Mouse (Mus musculus) hindbrain, embryonic 13.5 days (tissue): ENCODE results near the gene Pgf. TPM values are rescaled to one million over a fixed set of nuclear protein-coding genes. Genes with fewer than 3 reads are reported as not detected.

Source experiments
- ATAC-seq: fragments of 200-750 bp; cut with Nextera tagmentation; 2 replicates; pipeline ENCODE4 v1.8.0; 2017; ENCODE audit warnings: moderate TSS enrichment; ENCODE audit not compliant: low FRiP score
- H3K27ac ChIP-seq: fragments of 300-500 bp; sonication (generic); 2 replicates; pipeline ENCODE4 v1.5.1; 2015; ENCODE audit warnings: inconsistent platforms, mild to moderate bottlenecking, moderate library complexity
- H3K27me3 ChIP-seq: fragments of 300-500 bp; sonication (generic); 2 replicates; pipeline ENCODE4 v1.6.1; 2015; ENCODE audit warnings: mild to moderate bottlenecking, inconsistent platforms
- H3K36me3 ChIP-seq: fragments of 300-500 bp; sonication (generic); 2 replicates; pipeline ENCODE4 v1.6.1; 2015; ENCODE audit warnings: mild to moderate bottlenecking, inconsistent platforms
- H3K4me1 ChIP-seq: fragments of 300-500 bp; sonication (generic); replicated peaks from 2 replicates; pipeline ENCODE4 v1.6.1; 2015; ENCODE audit warnings: inconsistent platforms
- H3K4me2 ChIP-seq: fragments of 300-500 bp; sonication (generic); 2 replicates; pipeline ENCODE4 v1.6.1; 2015; ENCODE audit warnings: inconsistent platforms, mild to moderate bottlenecking, moderate library complexity
- H3K4me3 ChIP-seq: fragments of 300-500 bp; sonication (generic); 2 replicates; pipeline ENCODE4 v1.5.1; 2015; ENCODE audit warnings: mild to moderate bottlenecking, inconsistent platforms
- H3K9ac ChIP-seq: fragments of 300-500 bp; sonication (generic); 2 replicates; pipeline ENCODE4 v1.6.1; 2015; ENCODE audit warnings: mild to moderate bottlenecking, inconsistent platforms
- H3K9me3 ChIP-seq: fragments of 300-500 bp; sonication (generic); 2 replicates; pipeline ENCODE4 v1.6.1; 2016; ENCODE audit warnings: inconsistent platforms
- WGBS: fragments of 180-500 bp; shearing (Covaris S2); methylation state at CpG from one replicate; pipeline ENCODE4 v1.1.7; 2015; 5-methylcytosine and 5-hydroxymethylcytosine counted together
- polyA plus RNA-seq: library from polyadenylated mRNA; unstranded; fragments of >200 nt; fragmentation: Nextera tagmentation; extraction: Ambion mirVana; gene quantifications from 2 replicates; pipeline ENCODE4 v1.2.1, GENCODE M21; 2015

Gene Pgf
- polyA plus RNA-seq, 1 experiment from 2014 or later = 7.5 TPM

DNA sequence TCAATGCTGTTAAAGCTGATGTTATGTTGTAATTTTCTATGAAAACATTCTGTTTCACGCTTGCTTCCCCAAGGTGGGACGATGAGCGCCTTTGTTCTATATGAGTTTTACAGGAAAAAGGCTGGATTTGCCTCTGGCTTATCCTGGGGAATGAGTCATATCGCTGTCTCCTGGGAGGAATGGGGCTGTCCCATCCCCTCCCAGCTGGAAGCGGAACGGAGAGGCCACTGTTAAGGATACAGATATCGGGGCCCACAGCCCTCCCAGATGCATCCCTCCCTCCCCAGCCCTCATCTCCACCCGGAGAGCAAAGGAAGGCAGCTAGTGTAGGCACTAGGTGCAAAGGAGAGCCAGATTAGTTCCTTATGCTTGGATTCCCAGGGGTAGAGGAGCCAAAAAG, 8.2 kb upstream of the Pgf start:
- peaks cover 22% of the 10 kb centered on the region for H3K27me3 ChIP-seq
- H3K4me2 ChIP-seq = no peak overlapping the region
- 73% methylated on average over 8 of the region's 8 CpGs for WGBS
- H3K9me3 ChIP-seq = no peaks in the 10 kb centered on the region
- no peak overlapping the region for H3K4me3 ChIP-seq
- H3K27ac ChIP-seq = no peak overlapping the region
- no peak overlapping the region for H3K9ac ChIP-seq
- H3K36me3 ChIP-seq = no peaks in the 10 kb centered on the region
- H3K4me1 ChIP-seq = peaks cover 21% of the 10 kb centered on the region
- no peak for ATAC-seq

DNA sequence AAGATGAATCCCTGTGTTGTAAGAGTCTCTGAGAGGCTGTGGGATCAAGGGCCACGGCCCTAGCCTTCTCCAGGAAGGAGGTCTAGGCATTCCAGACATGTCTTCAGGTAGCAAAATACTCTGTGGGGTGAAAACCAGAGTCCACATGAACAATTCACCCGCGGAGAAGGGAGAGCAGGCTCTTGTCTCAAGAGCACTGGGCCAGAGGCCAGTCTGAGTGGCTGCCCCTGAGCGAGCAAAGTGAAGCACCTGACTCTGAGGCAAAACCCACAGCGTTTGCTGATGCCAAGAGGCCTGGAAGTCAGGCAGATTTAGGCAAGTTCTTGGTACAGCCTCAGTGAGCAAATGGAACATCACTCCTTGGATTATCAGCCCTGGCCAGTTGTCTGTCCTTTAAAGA, 6.5 kb upstream of the Pgf start:
- H3K27ac ChIP-seq = no peak overlapping the region
- H3K4me1 ChIP-seq = peaks cover 21% of the 10 kb centered on the region
- WGBS = 73% methylated on average over 5 of the region's 5 CpGs
- no peak for ATAC-seq
- no peaks in the 10 kb centered on the region for H3K36me3 ChIP-seq
- no peaks in the 10 kb centered on the region for H3K9me3 ChIP-seq
- H3K4me3 ChIP-seq = no peak overlapping the region
- peaks cover 34% of the 10 kb centered on the region for H3K27me3 ChIP-seq
- H3K4me2 ChIP-seq = no peak overlapping the region
- H3K9ac ChIP-seq = no peak overlapping the region

DNA sequence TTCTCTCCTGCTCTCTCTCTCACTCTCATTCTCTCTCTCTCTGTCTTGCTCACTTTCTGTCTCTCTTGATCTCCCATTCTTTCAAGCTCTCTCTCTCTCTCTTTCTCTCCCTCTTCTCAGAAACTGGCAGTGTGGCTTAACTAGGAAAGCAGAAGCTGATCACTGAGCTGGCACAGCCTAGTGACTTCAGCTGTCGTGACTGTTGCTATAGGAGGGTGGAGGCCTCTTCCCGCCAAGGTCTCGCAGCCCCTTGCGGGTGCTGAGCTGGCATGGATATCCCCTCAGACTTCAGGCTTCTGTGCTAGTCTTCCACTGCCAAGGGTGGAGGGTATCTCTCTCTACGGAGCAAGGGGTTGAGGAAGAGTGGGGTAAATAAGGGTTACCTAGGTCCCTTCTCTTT, 5.3 kb upstream of the Pgf start:
- H3K4me1 ChIP-seq = peaks cover 21% of the 10 kb centered on the region
- no peak overlapping the region for H3K4me3 ChIP-seq
- no peak overlapping the region for H3K4me2 ChIP-seq
- WGBS = 65% methylated on average over 5 of the region's 5 CpGs
- no peaks in the 10 kb centered on the region for H3K9me3 ChIP-seq
- H3K27ac ChIP-seq = no peak overlapping the region
- no peak for ATAC-seq
- H3K9ac ChIP-seq = no peak overlapping the region
- H3K27me3 ChIP-seq = peaks cover 46% of the 10 kb centered on the region
- no peaks in the 10 kb centered on the region for H3K36me3 ChIP-seq

DNA sequence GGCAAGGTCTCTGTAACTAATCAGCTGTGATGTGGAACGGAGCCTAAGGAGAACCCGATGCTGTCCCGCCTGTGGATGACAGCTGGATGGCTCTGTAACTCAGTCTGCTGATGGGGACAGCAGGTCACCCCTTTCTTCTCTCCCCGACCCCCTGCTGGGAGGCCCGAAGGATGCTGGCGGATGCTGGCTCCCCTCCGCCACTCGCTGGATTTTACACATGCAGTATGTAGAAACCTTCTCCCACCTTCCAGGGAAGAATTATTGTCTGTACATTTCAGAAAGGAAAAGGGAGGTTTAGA, 4.7 kb upstream of the Pgf start:
- 5% methylated on average over 8 of the region's 8 CpGs for WGBS
- no peaks in the 10 kb centered on the region for H3K9me3 ChIP-seq
- H3K36me3 ChIP-seq = no peaks in the 10 kb centered on the region
- peaks cover 25% of the 10 kb centered on the region for H3K4me1 ChIP-seq
- no peak overlapping the region for H3K27ac ChIP-seq
- ATAC-seq = no peak
- H3K9ac ChIP-seq = peak overlapping the region; percentile 29; the same call in 1 of the 2 replicates
- peaks cover 52% of the 10 kb centered on the region for H3K27me3 ChIP-seq
- peak overlapping the region; percentile 16 for H3K4me2 ChIP-seq
- no peak overlapping the region for H3K4me3 ChIP-seq

DNA sequence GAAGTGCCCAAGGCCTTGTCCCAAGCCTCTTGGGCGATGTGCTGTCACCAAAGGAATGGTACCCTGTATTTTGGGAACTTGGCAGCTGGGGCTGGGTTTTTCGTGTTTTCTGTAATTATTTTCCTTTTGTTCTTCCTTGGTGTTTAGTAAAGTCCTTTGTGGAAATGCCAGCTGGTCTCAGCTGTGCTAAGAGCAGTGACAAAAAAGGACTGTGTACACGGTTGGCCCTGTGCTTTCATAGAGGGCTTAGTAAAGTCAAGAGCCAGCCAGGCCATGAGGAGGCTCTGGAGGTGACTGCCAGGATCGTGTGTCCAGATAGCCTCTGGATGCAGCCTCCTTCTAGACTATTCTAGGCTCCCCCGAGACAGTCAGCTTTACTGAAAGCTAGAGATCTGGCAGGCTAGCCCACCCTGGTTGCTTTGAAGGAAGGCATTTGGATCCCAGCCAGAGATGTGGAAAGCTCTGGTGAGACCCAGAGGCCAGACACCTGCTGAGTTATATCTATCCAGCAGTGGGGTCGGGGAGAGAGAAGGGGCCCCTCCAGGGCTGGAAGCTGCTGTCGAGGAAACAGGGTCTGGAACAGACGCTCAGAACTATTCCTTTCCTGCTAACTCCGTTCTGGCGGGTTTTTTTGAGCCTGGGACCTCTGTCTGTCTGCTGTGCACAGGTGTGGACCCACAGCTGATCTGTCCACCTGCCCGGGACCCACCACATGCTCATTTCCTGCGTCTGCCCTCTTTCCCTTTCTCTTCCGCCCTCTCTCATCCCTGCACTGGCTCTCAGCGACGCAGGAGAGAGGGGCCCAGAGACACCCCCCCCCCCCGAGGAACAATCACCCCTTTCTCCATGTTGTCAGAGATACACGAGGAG, 4.1 kb upstream of the Pgf start:
- ATAC-seq = no peak
- 20% methylated on average over 15 of the region's 17 CpGs for WGBS
- Histone ChIP-seq H3K27ac (no peak overlapping the region), H3K4me3 (no peak overlapping the region), H3K4me2 (peak overlapping the region; percentile 16), H3K4me1 (peaks cover 31% of the 10 kb centered on the region), H3K9me3 (no peaks in the 10 kb centered on the region), H3K9ac (peak overlapping the region; percentile 29), H3K36me3 (no peaks in the 10 kb centered on the region), H3K27me3 (peaks cover 54% of the 10 kb centered on the region)

GRCm38 (mm10) chr12:85178294-85178693, 704 bp upstream of the Pgf start:
- Histone ChIP-seq H3K36me3 (no peaks in the 10 kb centered on the region), H3K27ac (no peak overlapping the region), H3K9me3 (no peaks in the 10 kb centered on the region), H3K4me3 (no peak overlapping the region), H3K4me1 (peaks cover 58% of the 10 kb centered on the region), H3K9ac (no peak overlapping the region), H3K4me2 (no peak overlapping the region), H3K27me3 (peaks cover 53% of the 10 kb centered on the region)
- ATAC-seq = no peak
- WGBS = 62% methylated on average over 2 of the region's 2 CpGs

DNA sequence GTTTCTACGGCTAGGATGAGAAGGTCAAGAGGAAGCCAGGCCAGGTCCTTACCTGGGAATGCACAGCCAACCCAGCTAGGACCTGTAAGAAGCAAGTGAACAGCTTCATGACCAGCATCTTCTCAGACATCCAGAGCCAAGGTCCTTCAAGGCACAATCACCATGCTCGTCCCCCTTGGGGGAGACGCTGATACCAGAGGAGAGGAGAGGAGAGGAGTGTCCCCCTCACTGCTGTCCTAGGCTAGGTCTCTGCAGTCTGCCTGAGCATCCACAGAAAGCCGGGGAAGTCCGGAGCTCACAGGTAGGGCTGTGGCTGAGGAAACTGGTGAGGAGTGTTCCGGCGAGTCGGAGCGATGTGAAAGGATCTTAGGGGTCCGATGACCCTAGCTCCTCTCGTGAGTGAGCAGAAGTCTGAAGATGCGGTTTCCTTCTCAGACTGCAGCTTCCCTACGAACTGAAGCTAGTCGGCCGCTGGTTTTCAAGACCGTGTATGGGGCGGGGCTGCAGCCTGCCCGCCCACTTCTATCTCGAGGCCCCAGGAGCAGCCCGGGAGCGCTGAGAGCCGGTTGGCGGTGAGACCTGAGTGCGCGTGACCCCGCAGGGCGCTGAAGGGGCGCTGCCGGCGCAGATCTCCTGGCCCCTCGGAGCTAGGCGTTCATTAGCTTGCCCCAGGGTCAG, 605 bp downstream of the Pgf start:
- Histone ChIP-seq H3K4me2 (peak overlapping the region; percentile 57), H3K4me3 (peak overlapping the region; percentile 30), H3K9ac (peak overlapping the region; percentile 60), H3K4me1 (peaks cover 47% of the 10 kb centered on the region), H3K9me3 (no peaks in the 10 kb centered on the region), H3K36me3 (no peaks in the 10 kb centered on the region), H3K27ac (no peak overlapping the region), H3K27me3 (peaks cover 49% of the 10 kb centered on the region)
- WGBS = 4% methylated on average over 32 of the region's 32 CpGs
- ATAC-seq = no peak

DNA sequence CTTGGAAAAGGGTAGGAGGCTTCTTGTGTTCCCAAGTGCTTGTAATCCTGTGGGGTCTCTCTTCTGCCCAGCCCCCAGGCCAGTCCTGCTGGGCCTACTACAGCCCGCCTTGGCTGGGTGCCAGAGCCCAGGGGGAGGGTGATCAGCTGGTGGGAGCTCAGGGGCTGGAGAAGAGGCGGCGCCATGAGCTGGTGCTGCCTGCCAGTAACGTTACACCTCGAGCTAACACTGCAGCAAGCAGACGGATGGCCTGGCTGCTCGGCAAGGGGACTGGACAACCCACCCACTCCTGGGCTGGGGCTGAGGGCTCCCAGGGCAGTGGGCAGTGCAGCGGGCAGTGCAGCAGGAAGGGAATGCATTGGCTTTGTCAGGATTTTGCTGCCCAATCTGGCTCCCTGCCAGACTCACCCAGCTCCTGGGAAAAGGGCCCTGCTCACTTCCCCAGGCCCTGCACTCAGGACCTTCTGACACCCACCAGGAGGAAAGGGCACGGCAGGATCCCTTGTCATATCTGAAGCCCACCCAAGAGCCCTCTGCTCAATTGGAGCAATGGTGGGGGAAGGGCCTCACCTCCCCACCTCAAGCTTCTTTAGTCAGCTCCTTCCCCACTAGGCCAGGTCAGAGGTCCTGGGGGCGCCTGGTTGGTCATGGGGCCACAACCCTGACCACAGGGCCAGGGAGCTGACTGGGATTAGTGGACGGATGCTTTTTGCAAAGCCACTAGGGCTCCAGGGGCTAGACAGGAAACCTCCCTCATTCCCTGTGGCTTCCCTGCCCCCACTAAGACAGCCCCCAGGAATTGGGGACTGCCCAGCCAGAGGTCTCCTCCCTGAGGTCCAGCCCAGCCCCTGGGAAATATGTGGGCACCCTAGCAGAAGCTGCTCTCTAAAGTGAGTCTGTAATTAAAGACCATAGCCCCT, 1.4 kb downstream of the Pgf start:
- peak overlapping the region; percentile 60 for H3K9ac ChIP-seq
- 10% methylated on average over 11 of the region's 11 CpGs for WGBS

GRCm38 (mm10) chr12:85175087-85175675, 2.4 kb downstream of the Pgf start:
- Histone ChIP-seq H3K4me3 (peak overlapping the region; percentile 30), H3K4me2 (peak overlapping the region; percentile 57), H3K27ac (peak overlapping the region; percentile 70), H3K9ac (peak overlapping the region; percentile 60), H3K27me3 (peaks cover 45% of the 10 kb centered on the region), H3K4me1 (peaks cover 37% of the 10 kb centered on the region), H3K36me3 (no peaks in the 10 kb centered on the region), H3K9me3 (no peaks in the 10 kb centered on the region)
- peak; percentile 22 for ATAC-seq
- WGBS = 54% methylated on average over 16 of the region's 16 CpGs

More for the DNA sequence above, 1.4 kb downstream of the Pgf start:
- ATAC-seq = peak; percentile 75
- H3K4me3 ChIP-seq = peak overlapping the region; percentile 30
- H3K36me3 ChIP-seq = no peaks in the 10 kb centered on the region
- H3K27me3 ChIP-seq = peaks cover 48% of the 10 kb centered on the region
- peak overlapping the region; percentile 70 for H3K27ac ChIP-seq
- H3K4me2 ChIP-seq = peak overlapping the region; percentile 57
- H3K9me3 ChIP-seq = no peaks in the 10 kb centered on the region
- peaks cover 39% of the 10 kb centered on the region for H3K4me1 ChIP-seq

DNA sequence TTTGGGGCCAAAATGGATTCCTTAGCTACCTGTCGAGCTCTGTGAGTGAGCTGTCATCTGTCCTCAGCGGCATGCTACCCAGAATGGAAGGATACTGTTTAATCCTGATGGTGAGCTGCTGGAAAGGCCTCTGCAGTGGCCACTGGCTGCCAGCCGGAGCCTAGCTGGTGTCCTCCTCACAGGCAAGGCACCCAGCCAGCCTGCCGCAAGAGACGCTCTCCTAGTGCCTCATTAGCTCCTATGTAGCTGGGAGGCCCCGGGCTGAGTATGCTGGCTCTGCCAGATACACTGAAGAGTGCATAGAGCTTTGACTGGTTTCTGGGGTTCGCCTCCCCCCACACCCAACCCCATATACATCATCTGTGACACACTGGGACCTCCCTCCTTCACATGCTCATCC, 3.6 kb downstream of the Pgf start:
- H3K4me2 ChIP-seq = 0 out of 2 replicates have a peak overlapping the region, but pooled peaks have one; percentile 57
- ATAC-seq = no peak

GRCm38 (mm10) chr12:85170948-85171307, 6.7 kb downstream of the Pgf start:
- no peak overlapping the region for H3K9ac ChIP-seq
- H3K36me3 ChIP-seq = peaks cover 7% of the 10 kb centered on the region
- no peak overlapping the region for H3K4me3 ChIP-seq
- H3K9me3 ChIP-seq = no peaks in the 10 kb centered on the region
- whole genome bisulfite sequencing = 88% methylated on average over 3 of the region's 3 CpGs
- no peak overlapping the region for H3K27ac ChIP-seq
- no peak for ATAC-seq
- H3K27me3 ChIP-seq = peaks cover 12% of the 10 kb centered on the region; the same call in 1 of the 2 replicates
- peaks cover 31% of the 10 kb centered on the region for H3K4me1 ChIP-seq
- no peak overlapping the region for H3K4me2 ChIP-seq

More for the DNA sequence above, 3.6 kb downstream of the Pgf start:
- Histone ChIP-seq H3K4me3 (no peak overlapping the region), H3K4me1 (peaks cover 49% of the 10 kb centered on the region), H3K27ac (no peak overlapping the region), H3K9ac (peak overlapping the region; percentile 29; the same call in 1 of the 2 replicates), H3K9me3 (no peaks in the 10 kb centered on the region), H3K36me3 (no peaks in the 10 kb centered on the region), H3K27me3 (peaks cover 37% of the 10 kb centered on the region)
- 63% methylated on average over 7 of the region's 7 CpGs for WGBS
